ENCODE assay signal across 21 mouse cellular contexts in the genomic region with DNA sequence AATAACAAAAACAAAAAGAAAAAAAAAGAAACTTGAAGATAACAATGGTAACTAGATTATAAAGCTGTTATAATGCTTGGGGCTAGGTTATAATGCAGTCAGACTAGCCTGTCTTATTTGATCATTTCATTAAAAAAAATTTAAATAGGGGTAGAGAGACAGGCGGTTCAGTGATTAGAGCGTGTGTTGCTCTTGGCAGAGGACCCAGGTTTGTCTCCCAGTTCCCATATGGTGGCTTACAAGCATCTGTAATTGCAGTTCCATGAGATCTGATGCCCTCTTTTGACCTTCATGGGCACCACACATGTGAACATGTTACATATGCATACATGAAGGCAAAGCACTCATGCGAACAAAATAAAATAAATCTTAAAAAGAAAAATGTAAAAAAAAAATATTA. TPM values are rescaled to one million over a fixed set of nuclear protein-coding genes. Genes with fewer than 3 reads are reported as not detected.
"Had no signal": no experiment of that assay in that cellular context is flagged by ENCODE, and none has a peak within 500 bp of the region (broad histone marks: within the 10 kb centered on the region; RNA-seq: fewer than 3 reads in every experiment).

No protein-coding gene starts in this region.

- ATAC-seq: liver, postnatal 0 days; lung, postnatal 0 days; midbrain, embryonic 13.5 days; midbrain, embryonic 15.5 days had no signal

- DNase-seq: liver, postnatal 0 days; lung, adult 2 months; lung, postnatal 14 days; lung, postnatal 36 days; retina, postnatal 1 day; right cerebral cortex, adult 18-20 months had no signal

- H3K4me2 ChIP-seq: lung, embryonic 15.5 days; midbrain, embryonic 11.5 days; midbrain, embryonic 13.5 days; midbrain, embryonic 15.5 days; neural tube, embryonic 12.5 days; stomach, embryonic 15.5 days had no signal

- H3K9me3 ChIP-seq: lung, embryonic 15.5 days; megakaryocyte, embryonic 14.5 days; midbrain, embryonic 13.5 days; midbrain, embryonic 15.5 days; neural tube, embryonic 12.5 days; stomach, embryonic 15.5 days had no signal

- H3K36me3 ChIP-seq: lung, embryonic 15.5 days; midbrain, embryonic 13.5 days; midbrain, embryonic 15.5 days; neural tube, embryonic 12.5 days; stomach, embryonic 15.5 days had no signal

- H3K9ac ChIP-seq: liver, postnatal 0 days; lung, embryonic 15.5 days; midbrain, embryonic 13.5 days; midbrain, embryonic 15.5 days; neural tube, embryonic 12.5 days; stomach, embryonic 15.5 days had no signal

- H3K27me3 ChIP-seq: midbrain, embryonic 15.5 days; neural tube, embryonic 12.5 days; stomach, embryonic 15.5 days had no signal

- H3K4me3 ChIP-seq: lung, embryonic 15.5 days; megakaryocyte, embryonic 14.5 days; midbrain, embryonic 13.5 days; midbrain, embryonic 15.5 days; neural tube, embryonic 12.5 days; stomach, embryonic 15.5 days had no signal

- H3K4me1 ChIP-seq: midbrain, embryonic 15.5 days; neural tube, embryonic 12.5 days; stomach, embryonic 15.5 days had no signal

- H3K27ac ChIP-seq: lung, embryonic 15.5 days; macrophage; midbrain, embryonic 13.5 days; midbrain, embryonic 15.5 days; neural tube, embryonic 12.5 days; stomach, embryonic 15.5 days; stomach, postnatal 0 days had no signal

RNA-seq across cellular contexts. Expression of a gene that starts 2.4 kb away (rescaled TPM):
- polyA plus RNA-seq: liver, postnatal 0 days; lung, adult 2 months; lung, embryonic 15.5 days; lung, postnatal 0 days; macrophage; midbrain, embryonic 11.5 days; neural tube, embryonic 12.5 days; spleen, adult 2 months; stomach, postnatal 0 days; testis, adult 2 months; urinary bladder, adult 2 months had no signal

RNA-seq across cellular contexts. Expression of a gene that starts 49.8 kb away (rescaled TPM):
- polyA plus RNA-seq: liver, postnatal 0 days; lung, adult 2 months; lung, embryonic 15.5 days; lung, postnatal 0 days; macrophage; midbrain, embryonic 11.5 days; midbrain, embryonic 15.5 days; midbrain, postnatal 0 days; neural tube, embryonic 12.5 days; spleen, adult 2 months; stomach, embryonic 15.5 days; stomach, postnatal 0 days; thymus, adult 2 months; urinary bladder, adult 2 months had no signal

RNA-seq across cellular contexts. Expression of a gene that starts 52.1 kb away (rescaled TPM):
- polyA plus RNA-seq: liver, postnatal 0 days; lung, adult 2 months; lung, embryonic 15.5 days; lung, postnatal 0 days; macrophage; midbrain, embryonic 13.5 days; midbrain, embryonic 15.5 days; midbrain, postnatal 0 days; neural tube, embryonic 12.5 days; spleen, adult 2 months; stomach, embryonic 15.5 days; stomach, postnatal 0 days; urinary bladder, adult 2 months had no signal
